Mouse (Mus musculus) embryonic fibroblast, embryonic 13.5 days (primary cell): ENCODE data around the gene Rnh1.

Experiments
- CTCF ChIP-seq: IDR thresholded peaks from 2 replicates; pipeline ENCODE4 v1.5.1; 2011; ENCODE audit warnings: mild to moderate bottlenecking, control low read depth, low read length, moderate library complexity, borderline replicate concordance; ENCODE audit not compliant: insufficient read depth
- POLR2A ChIP-seq: IDR thresholded peaks from 2 replicates; pipeline ENCODE4 v1.6.1; 2011; ENCODE audit warnings: low read depth, mild to moderate bottlenecking, control low read depth, low read length, moderate library complexity

GRCm38 (mm10) chr7:141122689-141123516 lies 49.8 kb downstream of the Rnh1 start:
- TF ChIP-seq POLR2A (peak; percentile 88), CTCF (no peak)
